Mouse (Mus musculus): Measurements from ENCODE around the gene Tmem128.
A peak's percentile ranks its signal among the peaks of the same experiment; 100 is the strongest.

Tmem128 gene

DNA sequence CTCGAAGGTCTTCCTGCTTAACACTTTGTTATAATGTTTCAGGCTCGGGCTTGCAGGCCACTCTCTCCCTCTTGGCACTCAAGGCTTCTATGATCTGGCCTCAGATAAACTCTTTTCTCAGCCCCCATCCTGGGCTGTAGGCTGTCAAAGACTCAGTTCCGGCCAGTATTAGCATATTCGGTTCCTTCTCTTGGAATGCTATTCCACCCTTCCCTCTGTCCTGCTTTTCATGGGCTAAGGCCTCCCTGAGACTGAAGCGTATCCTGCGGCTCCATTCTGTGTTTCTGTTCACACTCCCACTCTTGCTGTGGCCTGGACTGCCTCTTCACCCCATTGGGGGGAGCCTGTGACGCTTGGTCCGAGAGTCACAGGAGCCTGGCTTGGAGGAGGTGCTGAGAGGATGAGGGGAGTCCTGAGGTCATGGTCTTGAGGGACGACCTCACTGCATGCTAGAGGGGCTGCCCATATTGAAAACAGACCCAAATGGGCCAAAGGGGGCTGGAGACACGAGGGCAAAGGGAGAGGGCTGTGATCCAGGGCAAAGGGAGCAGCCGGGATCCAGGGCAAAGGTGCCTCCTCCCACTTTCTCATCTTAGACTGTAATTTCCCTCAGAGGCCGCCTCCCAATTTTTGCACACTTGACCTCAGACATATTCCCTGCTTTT, 18.1 kb downstream of the Tmem128 start:
- no peak for DNase-seq

DNA sequence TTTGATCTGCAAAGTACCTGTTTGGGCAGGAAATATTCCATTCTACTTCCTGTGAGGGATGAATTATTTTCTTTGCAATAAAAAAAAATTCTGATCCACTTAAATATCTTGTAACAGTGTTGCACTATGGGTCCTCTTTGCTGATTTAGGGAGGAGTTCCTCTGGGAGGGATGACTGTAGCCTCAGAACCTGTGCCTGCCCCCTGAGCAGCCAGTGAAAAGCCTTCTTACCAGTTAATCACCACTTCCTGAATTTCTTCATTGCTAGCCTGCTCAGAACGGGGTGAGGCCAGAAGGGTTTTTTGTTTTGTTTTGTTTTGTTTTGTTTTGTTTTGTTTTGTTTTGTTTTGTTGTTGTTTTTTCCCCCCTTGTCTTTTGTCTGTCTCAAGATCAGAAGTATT, 20.1 kb downstream of the Tmem128 start:
- DNase-seq = no peak

DNA sequence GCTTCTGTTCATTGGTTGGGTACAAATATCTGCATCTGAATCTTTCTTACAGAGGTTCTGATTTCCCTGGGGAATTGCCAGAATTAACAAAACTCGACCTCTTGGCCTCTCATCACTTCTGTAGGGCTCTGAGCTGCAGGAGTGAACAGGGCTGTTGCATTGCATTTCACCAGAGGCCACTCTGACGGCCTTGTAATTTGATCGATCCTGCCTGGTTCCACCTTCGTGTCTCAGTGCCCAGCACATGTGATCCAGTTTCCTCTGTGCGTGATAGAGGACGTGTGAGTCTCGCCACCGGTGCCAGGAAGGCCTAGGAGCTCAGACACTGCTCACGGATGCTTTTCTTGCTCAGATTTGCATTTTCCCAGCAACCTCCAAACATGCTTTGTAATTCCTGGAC, 25.7 kb downstream of the Tmem128 start:
- no peak for DNase-seq

GRCm38 (mm10) chr5:38288476-38288875, 28.5 kb downstream of the Tmem128 start:
- no peak for DNase-seq

- DNase-seq = no peak
These were observed 41.9 kb downstream of the Tmem128 start for GRCm38 (mm10) chr5:38301761-38302411.

DNA sequence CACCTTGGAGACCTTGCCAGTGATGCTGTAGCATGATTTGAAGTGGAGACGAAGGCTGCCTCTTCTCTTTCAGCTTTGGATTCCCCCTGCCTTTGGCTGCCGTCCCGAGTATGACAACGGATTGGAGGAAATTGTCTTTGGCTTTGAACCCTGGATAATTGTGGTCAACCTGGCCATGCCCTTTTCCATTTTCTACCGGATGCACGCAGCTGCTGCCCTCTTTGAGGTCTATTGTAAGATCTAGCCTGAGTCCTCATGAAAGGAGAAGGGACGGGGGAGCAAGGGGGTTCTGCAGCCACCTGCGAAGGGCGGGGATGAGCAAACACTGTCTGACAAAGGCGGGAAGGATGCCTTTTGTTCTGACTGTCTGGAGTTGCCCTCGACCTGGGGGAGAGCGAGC, 42.7 kb downstream of the Tmem128 start:
- DNase-seq = no peak

DNA sequence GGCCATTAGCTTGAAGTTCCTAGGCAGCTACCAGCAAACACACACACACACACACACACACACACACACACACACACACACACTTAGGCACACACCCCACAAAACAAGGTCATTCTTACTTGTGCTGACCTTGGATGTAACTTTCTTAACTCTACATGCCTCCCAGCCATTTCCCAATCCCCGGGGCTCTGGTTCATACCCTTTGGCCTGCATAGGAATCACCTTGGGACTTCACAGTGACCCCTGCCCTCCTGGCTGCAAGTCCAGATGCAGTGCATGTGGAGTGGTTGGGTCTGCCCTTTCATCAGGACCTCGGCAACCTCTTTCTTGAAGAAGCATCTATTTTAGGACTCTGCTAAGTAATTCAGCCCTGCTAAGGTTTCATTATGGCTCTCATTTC, 45.3 kb downstream of the Tmem128 start:
- no peak for DNase-seq

GRCm38 (mm10) chr5:38307255-38308101, 47.5 kb downstream of the Tmem128 start:
- DNase-seq = peak; percentile 86

GRCm38 (mm10) chr5:38308873-38309272, 48.9 kb downstream of the Tmem128 start:
- DNase-seq = peak; percentile 54

DNA sequence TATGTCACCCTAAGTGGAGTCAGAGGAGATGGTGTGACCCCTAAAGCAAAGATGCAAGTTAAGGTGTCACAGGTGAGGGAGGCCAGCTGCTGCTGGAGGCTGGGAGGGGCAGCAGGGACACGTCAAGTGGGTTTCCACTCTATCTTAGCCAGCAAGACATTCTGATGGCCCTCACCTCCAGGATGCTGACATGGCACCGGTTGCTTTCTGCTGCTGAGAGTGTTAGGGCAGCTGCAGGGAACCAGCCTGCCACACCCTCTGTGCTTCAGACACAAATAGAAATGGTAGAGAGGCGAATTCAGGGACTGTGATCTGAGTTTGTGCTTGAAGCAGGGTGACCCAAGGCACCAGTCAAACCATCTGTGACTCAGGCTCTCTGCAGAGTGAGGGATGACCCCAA, 49.8 kb downstream of the Tmem128 start:
- DNase-seq = no peak

All from layer of hippocampus, adult 9-11 months (tissue).